Mouse (Mus musculus) intestine, embryonic 16.5 days (tissue): ENCODE data around the gene Tnfaip1. TPM values are rescaled to one million over a fixed set of nuclear protein-coding genes. Genes with fewer than 3 reads are reported as not detected.

Experiments used
- ATAC-seq: fragments of 200-750 bp; cut with Nextera tagmentation; 2 replicates; pipeline ENCODE4 v1.8.0; 2017; ENCODE audit warnings: moderate TSS enrichment, moderate library complexity
- H3K27ac ChIP-seq: fragments of 300-500 bp; sonication (generic); 2 replicates; pipeline ENCODE4 v1.5.1; 2014; ENCODE audit warnings: mild to moderate bottlenecking, low read length
- H3K27me3 ChIP-seq: fragments of 300-500 bp; sonication (generic); replicated peaks from 2 replicates; pipeline ENCODE4 v1.6.1; 2014; ENCODE audit warnings: low read length, control low read depth, mixed read lengths; ENCODE audit not compliant: control insufficient read depth, insufficient read depth
- H3K36me3 ChIP-seq: fragments of 300-500 bp; sonication (generic); 2 replicates; pipeline ENCODE4 v1.6.1; 2014; ENCODE audit warnings: low read length, control low read depth; ENCODE audit not compliant: control insufficient read depth, insufficient read depth
- H3K4me1 ChIP-seq: fragments of 300-500 bp; sonication (generic); 2 replicates; pipeline ENCODE4 v1.6.1; 2014; ENCODE audit warnings: low read length, control low read depth, mixed read lengths; ENCODE audit not compliant: control insufficient read depth, insufficient read depth
- H3K4me2 ChIP-seq: fragments of 300-500 bp; sonication (generic); 2 replicates; pipeline ENCODE4 v1.6.1; 2014; ENCODE audit warnings: low read depth, low read length, control low read depth
- H3K4me3 ChIP-seq: fragments of 300-500 bp; sonication (generic); 2 replicates; pipeline ENCODE4 v1.5.1; 2014; ENCODE audit warnings: mild to moderate bottlenecking, low read length
- H3K9ac ChIP-seq: fragments of 300-500 bp; sonication (generic); 2 replicates; pipeline ENCODE4 v1.6.1; 2014; ENCODE audit warnings: low read depth, low read length
- H3K9me3 ChIP-seq: fragments of 300-500 bp; sonication (generic); 2 replicates; pipeline ENCODE4 v1.6.1; 2016; ENCODE audit warnings: low read length, control low read depth; ENCODE audit not compliant: control insufficient read depth
- WGBS: fragments of 180-500 bp; shearing (Covaris S2); extraction: QIAGEN DNeasy Blood & Tissue Kit; methylation state at CpG from one replicate; pipeline ENCODE4 v1.1.7; 2014; 5-methylcytosine and 5-hydroxymethylcytosine counted together
- polyA plus RNA-seq: library from polyadenylated mRNA; unstranded; fragments of >200 nt; fragmentation: Nextera tagmentation; extraction: Ambion mirVana; gene quantifications from 2 replicates; pipeline ENCODE4 v1.2.1, GENCODE M21; 2015

Gene Tnfaip1
- polyA plus RNA-seq, 1 experiment from 2014 or later, result 88.6 TPM

GRCm38 (mm10) chr11:78530001-78530400 is 6.1 kb downstream of the Tnfaip1 start:
- no peak overlapping the region for H3K27ac ChIP-seq
- H3K4me3 ChIP-seq, result no peak overlapping the region
- H3K36me3 ChIP-seq, result peaks cover 20% of the 10 kb centered on the region
- peaks cover 7% of the 10 kb centered on the region for H3K4me1 ChIP-seq
- no peaks in the 10 kb centered on the region for H3K27me3 ChIP-seq
- H3K9me3 ChIP-seq, result no peaks in the 10 kb centered on the region
- 93% methylated on average over 12 of the region's 12 CpGs for WGBS
- H3K9ac ChIP-seq, result no peak overlapping the region
- H3K4me2 ChIP-seq, result no peak overlapping the region
- no peak for ATAC-seq

- Histone ChIP-seq H3K36me3 (peaks cover 29% of the 10 kb centered on the region), H3K9me3 (no peaks in the 10 kb centered on the region), H3K4me3 (no peak overlapping the region), H3K4me1 (no peaks in the 10 kb centered on the region), H3K27me3 (no peaks in the 10 kb centered on the region), H3K9ac (no peak overlapping the region), H3K4me2 (no peak overlapping the region), H3K27ac (no peak overlapping the region)
- no peak for ATAC-seq
- WGBS, result 90% methylated on average over 9 of the region's 9 CpGs
Measured at GRCm38 (mm10) chr11:78528714-78529113, 7.4 kb downstream of the Tnfaip1 start.

- H3K4me3 ChIP-seq, result no peak overlapping the region
- no peak overlapping the region for H3K4me2 ChIP-seq
- H3K4me1 ChIP-seq, result no peaks in the 10 kb centered on the region
- ATAC-seq, result no peak
- H3K36me3 ChIP-seq, result peaks cover 48% of the 10 kb centered on the region
- no peaks in the 10 kb centered on the region for H3K9me3 ChIP-seq
- H3K27me3 ChIP-seq, result no peaks in the 10 kb centered on the region
- no peak overlapping the region for H3K27ac ChIP-seq
- WGBS, result 77% methylated on average over 2 of the region's 2 CpGs
- H3K9ac ChIP-seq, result no peak overlapping the region
Measured at GRCm38 (mm10) chr11:78524838-78525237, 11.3 kb downstream of the Tnfaip1 start.

- no peaks in the 10 kb centered on the region for H3K9me3 ChIP-seq
- H3K4me1 ChIP-seq, result no peaks in the 10 kb centered on the region
- peaks cover 57% of the 10 kb centered on the region for H3K36me3 ChIP-seq
- no peak overlapping the region for H3K9ac ChIP-seq
- 84% methylated on average over 9 of the region's 9 CpGs for WGBS
- H3K4me2 ChIP-seq, result no peak overlapping the region
- H3K27ac ChIP-seq, result no peak overlapping the region
- no peak overlapping the region for H3K4me3 ChIP-seq
- ATAC-seq, result no peak
- H3K27me3 ChIP-seq, result no peaks in the 10 kb centered on the region
Measured at GRCm38 (mm10) chr11:78523241-78523955, 12.7 kb downstream of the Tnfaip1 start.

GRCm38 (mm10) chr11:78522481-78522997 is 13.6 kb downstream of the Tnfaip1 start:
- Histone ChIP-seq H3K4me3 (no peak overlapping the region), H3K36me3 (peaks cover 55% of the 10 kb centered on the region), H3K27ac (no peak overlapping the region), H3K4me2 (no peak overlapping the region), H3K9ac (no peak overlapping the region), H3K4me1 (no peaks in the 10 kb centered on the region), H3K9me3 (no peaks in the 10 kb centered on the region), H3K27me3 (no peaks in the 10 kb centered on the region)
- WGBS, result 89% methylated on average over 1 of the region's 1 CpGs
- no peak for ATAC-seq

GRCm38 (mm10) chr11:78521880-78522279 is 14.3 kb downstream of the Tnfaip1 start:
- Histone ChIP-seq H3K4me2 (no peak overlapping the region), H3K9me3 (no peaks in the 10 kb centered on the region), H3K27ac (no peak overlapping the region), H3K36me3 (peaks cover 51% of the 10 kb centered on the region), H3K9ac (no peak overlapping the region), H3K27me3 (no peaks in the 10 kb centered on the region), H3K4me1 (no peaks in the 10 kb centered on the region), H3K4me3 (no peak overlapping the region)
- ATAC-seq, result no peak
- WGBS, result 85% methylated on average over 3 of the region's 3 CpGs

GRCm38 (mm10) chr11:78518931-78519330 is 17.2 kb downstream of the Tnfaip1 start:
- Histone ChIP-seq H3K4me3 (no peak overlapping the region), H3K27ac (no peak overlapping the region), H3K9ac (no peak overlapping the region), H3K36me3 (peaks cover 50% of the 10 kb centered on the region), H3K27me3 (no peaks in the 10 kb centered on the region), H3K4me1 (no peaks in the 10 kb centered on the region), H3K9me3 (no peaks in the 10 kb centered on the region), H3K4me2 (no peak overlapping the region)
- WGBS, result 87% methylated on average over 10 of the region's 10 CpGs
- ATAC-seq, result no peak

- WGBS, result 59% methylated on average over 2 of the region's 2 CpGs
- ATAC-seq, result no peak
- H3K4me3 ChIP-seq, result no peak overlapping the region
- H3K36me3 ChIP-seq, result peaks cover 36% of the 10 kb centered on the region
- H3K27me3 ChIP-seq, result no peaks in the 10 kb centered on the region
- H3K4me2 ChIP-seq, result no peak overlapping the region
- H3K4me1 ChIP-seq, result peaks cover 8% of the 10 kb centered on the region; the same call in 1 of the 2 replicates
- H3K27ac ChIP-seq, result no peak overlapping the region
- no peaks in the 10 kb centered on the region for H3K9me3 ChIP-seq
- no peak overlapping the region for H3K9ac ChIP-seq
Measured at GRCm38 (mm10) chr11:78515549-78516325, 20.4 kb downstream of the Tnfaip1 start.

- H3K4me1 ChIP-seq, result peaks cover 8% of the 10 kb centered on the region; the same call in 1 of the 2 replicates
- 78% methylated on average over 3 of the region's 3 CpGs for WGBS
- H3K9me3 ChIP-seq, result no peaks in the 10 kb centered on the region
- peak overlapping the region; percentile 88 for H3K4me2 ChIP-seq
- H3K9ac ChIP-seq, result peak overlapping the region; percentile 98; the same call in 1 of the 2 replicates
- H3K36me3 ChIP-seq, result peaks cover 19% of the 10 kb centered on the region
- no peak overlapping the region for H3K27ac ChIP-seq
- no peak for ATAC-seq
- H3K4me3 ChIP-seq, result peak overlapping the region; percentile 96
- no peaks in the 10 kb centered on the region for H3K27me3 ChIP-seq
Measured at GRCm38 (mm10) chr11:78513106-78513790, 22.9 kb downstream of the Tnfaip1 start.
